Mouse (Mus musculus): ENCODE results near the gene Glt1d1.
"Not testable (repeated sequence)": the region's sequence is repeated elsewhere in the genome, so short reads cannot be mapped to it uniquely, and the experiment has no call there.

The Glt1d1 gene

DNA sequence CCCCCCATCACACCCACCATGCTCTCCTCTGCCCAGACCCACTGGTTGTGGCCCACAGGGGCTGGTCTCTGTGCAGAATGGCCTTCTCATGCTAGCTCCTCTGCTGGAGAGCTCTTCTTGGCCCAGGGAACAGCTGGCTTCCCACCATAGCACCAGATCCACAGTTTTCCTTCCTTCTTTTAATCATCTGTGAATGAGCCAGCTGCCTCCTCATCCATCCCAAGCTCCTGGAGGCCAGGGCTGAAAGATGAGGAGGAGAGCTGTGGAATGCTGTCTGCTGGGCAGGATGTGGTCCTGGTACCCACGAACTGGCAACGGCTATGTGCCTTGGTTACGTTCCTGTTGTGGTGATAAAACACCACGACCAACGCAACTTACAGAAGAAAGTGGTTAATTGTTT lies 67.6 kb downstream of the Glt1d1 start:
- DNase-seq (ENCODE audit: low spot score), result no peak

DNA sequence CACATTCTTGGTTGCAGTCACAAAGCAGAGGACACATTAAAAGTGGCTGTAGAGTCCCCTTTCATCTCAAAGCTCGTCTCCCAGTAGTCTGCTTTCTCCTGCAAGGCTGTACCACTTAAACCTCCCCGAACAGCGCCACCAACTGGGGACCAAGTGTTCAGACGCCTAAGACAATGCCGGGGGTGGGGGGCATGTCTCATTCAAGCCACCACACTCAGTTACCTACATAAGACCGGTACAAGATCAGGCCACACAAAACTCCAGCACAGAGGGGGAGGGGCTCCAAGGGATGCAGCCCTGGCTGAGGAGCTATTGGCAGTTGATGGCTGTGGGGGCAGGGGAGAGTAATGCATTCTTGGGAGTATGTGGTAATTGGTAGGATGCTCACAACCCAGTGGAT lies 68.1 kb downstream of the Glt1d1 start:
- no peak for DNase-seq (ENCODE audit: low spot score)

DNA sequence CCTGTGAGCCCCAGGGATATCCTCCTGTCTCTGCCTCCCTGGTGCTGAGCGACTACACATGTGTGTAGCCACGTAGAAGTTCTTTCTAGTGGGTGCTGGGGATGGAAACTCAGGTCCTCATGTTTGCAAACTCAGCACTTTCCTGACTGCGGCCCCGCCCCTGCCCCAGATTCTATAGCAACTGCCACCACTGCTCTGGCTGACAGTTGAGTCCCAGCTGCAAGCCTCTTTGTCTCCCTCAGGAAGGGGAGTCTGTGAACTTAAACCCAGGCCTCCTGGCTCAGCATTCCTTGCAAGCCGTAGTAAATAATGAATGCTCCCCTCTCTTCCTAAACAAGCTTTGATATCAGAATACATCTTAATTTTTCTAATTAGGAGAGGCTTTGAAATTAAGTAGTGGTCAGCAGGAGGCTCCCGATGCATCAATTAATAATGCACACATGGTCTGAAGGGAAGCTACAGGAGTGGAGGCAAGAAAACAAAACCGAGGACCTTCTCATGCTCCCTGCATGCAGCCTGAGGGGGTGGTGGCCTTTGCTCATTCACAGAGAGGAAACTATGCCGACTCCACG lies 71.6 kb downstream of the Glt1d1 start:
- no peak for DNase-seq (ENCODE audit: low spot score)

DNA sequence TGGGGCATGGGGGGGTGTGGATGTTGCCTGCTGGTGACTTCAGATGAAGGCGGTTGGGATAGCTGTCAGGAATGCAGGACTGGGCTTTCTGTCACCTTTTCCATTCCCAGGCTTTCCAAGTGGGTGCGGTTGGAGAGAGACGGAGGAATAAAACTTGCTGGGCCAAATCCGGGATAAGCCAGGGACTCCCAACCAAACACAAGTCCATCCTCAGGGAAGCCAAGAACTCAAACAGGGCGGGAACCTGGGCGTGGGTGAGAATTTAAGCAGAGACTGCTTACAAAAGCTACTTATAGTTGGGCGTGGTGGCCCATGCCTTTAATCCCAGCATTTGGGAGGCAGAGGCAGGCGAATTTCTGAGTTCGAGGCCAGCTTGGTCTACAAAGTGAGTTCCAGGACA lies 73.2 kb downstream of the Glt1d1 start:
- no peak for DNase-seq (ENCODE audit: low spot score)

DNA sequence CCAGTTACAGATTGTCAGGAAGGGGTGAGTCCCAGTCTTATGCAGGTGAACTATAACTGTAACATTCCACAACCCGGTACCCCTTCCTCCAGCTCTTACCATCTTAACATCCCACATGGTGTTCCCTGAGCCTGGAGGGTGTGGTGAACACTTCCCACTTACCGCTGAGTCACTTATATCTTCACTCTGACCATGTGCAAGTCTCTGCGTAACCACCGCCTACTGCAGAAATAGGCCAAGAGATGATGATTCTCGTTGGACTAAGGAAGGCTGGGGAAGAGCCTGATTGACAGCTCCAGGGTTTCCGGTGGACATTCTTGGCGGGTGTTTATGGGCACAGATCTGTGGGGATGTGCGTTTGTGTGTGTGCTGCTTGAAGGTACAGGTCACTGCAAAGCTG lies 73.9 kb downstream of the Glt1d1 start:
- no peak for DNase-seq (ENCODE audit: low spot score)

DNA sequence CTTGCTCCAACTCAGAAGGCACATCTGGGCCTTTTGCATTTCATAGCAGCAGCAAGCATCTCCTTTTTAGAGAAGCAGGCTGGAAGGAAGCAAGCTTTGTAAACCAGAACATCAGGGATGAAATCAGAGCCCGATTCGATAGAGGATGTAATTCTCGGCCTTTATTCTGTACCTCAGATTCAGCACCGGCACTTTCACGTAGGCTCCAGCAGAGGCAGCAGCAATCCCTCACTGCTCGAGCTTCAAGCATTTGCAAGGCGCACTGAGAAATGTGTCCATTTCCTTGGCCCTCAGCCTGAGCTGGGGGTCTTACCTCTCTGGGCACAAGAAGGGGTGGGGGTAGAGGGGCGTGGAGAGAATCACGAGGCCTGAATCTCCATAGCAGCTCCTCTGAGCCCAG lies 76.1 kb downstream of the Glt1d1 start:
- no peak for DNase-seq (ENCODE audit: low spot score)

DNA sequence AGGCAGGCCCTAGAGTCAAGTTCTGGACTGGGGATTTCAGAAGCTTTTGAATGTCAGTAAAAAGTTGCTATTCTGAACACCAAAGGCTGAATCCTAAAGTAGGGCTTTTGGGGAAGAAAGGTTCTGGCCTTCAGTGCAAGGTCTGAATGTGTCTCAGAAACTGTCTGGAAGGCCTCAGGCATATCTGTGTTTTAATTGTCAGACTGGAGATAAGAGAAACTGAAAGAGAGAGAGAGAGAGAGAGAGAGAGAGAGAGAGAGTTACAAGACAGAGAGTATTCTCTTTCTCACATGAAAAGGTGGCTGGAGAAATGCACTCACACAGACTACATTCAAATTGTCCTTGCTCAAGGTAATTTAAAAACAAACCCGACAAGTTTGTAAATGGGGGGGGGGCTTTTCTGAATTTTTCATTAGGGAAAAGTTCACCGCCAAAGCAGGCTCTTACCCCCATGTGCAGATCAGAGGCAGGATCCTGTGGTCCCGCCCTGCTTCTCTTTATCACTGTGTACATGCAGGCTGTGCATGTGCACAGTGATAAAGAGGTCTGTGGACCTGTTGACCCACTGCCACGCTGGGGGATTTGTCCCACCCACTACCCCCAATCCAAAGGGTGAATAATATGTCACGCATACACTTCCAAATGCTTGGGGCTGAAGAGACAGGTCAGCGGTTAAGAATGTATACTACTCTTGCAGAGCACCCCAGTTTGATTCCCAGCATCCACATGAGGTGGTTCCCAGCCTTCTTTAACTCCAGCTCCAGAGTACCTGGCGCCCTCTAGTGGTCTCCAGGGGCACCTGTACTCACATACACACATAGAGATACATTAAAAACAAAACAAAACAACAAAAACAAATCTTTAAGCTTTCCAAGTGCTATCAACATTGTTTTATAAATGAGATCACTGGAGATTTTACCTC lies 83.0 kb downstream of the Glt1d1 start:
- DNase-seq (ENCODE audit: low spot score), result no peak

DNA sequence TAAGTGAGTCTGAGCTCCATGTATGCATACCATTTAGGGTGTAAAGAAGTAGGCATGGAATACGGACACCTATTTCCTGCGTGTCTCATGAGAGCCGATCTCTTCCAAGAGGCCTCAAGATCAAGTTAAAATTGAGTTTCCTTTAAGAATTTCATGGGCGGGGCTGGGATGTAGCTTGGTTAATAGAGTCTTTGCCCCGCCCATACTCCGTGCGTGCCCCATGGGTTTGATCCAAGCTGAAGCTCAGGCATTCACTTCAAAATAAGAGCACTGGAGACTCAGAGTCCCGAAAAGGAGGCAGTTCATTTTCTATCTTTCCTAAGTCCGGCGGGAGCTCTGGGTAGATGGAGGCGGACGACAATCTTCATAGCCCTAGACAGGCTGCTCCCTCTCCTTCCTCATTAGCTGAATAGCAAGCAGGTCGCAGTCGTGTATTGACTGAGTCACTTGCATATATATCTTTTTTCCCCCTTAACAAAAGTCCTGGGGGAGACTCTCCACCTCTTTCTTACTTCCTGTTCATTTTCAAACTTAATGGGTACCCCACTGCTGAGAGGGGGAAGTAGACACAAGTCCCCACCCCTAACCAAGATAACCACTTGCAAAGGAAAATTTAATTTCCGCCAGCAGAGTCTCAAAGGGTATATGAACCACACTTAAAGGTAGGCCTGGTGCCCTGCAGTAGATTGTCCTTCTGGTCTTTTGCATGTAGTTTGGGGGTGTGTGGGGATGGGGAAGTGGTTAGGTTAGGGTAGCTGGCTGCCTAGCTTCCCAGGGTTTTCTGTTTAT lies 88.7 kb downstream of the Glt1d1 start:
- DNase-seq (ENCODE audit: low spot score), result peak; percentile 37

DNA sequence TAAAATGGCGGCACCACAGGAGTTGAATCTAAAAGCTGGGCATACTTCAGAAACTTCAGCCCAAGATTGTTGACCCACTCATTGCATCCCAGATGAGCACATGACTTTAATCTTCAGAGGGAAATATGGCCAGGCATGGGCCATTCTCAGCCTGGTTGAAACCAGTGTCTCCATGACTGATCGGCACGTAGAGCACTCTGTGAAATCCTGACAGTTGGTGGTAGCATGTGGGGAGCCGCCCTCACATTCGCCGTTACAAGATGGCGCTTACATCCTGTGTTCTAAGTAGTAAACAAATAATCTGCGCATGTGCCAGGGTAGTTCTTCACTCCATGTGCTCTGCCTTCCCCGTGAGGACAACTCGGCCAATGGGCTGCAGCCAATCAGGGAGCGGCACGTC lies 90.1 kb downstream of the Glt1d1 start:
- DNase-seq (ENCODE audit: low spot score), result not testable (repeated sequence)

DNA sequence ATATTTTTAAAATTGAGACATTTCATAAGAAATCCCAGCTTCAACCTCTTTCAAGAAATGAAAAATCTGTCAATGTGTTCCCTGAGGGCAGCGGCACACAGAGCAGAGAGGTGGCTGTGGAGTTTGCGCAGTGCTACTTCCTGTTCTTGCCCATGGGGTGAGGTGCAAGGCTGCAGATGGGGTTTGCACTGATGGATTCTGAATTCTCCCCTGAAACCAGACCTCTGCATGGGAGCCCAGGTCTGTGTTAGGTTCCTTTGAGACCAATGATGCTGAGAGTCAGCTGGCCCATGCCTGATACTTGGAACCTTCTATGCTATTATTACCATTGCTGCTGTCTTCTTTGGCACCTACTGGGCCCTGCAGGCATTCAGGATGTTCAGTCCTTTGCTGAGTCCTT lies 98.3 kb downstream of the Glt1d1 start:
- no peak for DNase-seq (ENCODE audit: low spot score)

DNA sequence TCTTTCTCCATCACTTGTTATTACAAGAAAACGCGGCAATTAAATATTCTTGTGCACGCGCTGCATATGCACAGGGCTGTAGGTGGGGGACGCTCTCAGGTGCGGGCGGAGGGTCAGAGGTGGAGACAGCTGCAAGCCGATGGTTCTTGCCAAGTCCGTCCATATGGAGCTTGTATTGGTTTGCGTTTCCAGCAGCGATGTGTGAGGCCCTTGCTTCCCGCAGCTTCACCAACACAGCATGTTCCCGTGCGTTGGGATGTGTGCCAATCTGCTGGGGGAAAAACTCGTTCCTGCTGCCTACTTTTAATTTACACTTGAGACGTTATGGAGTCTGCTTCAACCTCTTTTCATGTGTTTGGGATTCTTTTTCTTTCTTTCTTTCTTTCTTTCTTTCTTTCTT lies 109.3 kb downstream of the Glt1d1 start:
- no peak for DNase-seq (ENCODE audit: low spot score)

DNA sequence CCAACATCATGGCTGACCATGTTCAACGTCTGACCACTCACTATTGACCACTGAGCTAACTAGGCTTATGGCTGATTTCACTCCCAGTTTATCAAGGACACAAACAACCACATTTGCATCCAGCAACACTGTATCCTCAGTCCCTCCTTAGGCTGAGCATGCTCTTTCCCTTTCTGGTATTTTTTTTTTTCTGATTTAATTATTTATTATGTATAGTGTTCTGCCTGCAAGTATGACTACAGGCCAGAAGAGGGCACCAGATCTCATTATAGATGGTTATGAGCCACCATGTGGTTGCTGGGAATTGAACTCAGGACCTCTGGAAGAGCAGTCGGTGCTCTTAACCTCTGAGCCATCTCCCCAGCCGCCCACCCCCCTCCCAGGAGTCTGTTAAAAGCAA lies 117.5 kb downstream of the Glt1d1 start:
- not testable (repeated sequence) for DNase-seq (ENCODE audit: low spot score)

DNA sequence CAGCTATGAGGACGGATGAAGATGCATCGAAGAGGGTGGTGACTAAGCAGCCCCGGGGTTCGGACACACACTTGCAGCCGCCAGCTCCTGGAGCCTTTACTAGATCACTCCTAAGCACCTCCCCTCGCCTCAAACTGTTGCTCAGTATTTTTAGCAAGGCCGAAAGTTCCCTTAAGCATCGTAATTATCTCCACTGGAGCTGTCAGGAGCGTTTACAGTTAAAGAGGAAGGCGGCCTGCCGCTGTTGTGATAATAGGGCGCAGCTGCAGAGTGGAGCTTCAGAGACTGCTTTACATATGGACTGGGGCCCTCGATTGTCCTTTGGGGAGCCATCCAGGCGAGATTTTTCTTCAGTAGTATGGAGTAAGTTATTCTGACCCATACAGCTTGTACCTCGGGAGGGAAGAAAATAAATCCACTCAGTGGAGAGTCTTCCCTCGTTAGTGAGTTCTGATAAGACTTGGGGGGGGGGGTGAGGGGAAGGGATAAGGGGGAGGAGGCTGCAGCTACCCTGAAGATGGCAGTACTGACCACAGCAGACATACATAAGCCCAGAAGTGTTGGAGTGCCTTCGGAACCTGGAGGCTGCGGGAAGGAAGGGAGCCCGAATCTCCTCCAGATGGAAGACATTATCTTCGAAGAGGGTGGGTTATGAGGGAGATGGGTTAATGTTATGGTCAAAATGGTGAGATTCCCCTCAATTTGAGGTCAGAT lies 119.4 kb downstream of the Glt1d1 start:
- DNase-seq (ENCODE audit: low spot score), result no peak

DNA sequence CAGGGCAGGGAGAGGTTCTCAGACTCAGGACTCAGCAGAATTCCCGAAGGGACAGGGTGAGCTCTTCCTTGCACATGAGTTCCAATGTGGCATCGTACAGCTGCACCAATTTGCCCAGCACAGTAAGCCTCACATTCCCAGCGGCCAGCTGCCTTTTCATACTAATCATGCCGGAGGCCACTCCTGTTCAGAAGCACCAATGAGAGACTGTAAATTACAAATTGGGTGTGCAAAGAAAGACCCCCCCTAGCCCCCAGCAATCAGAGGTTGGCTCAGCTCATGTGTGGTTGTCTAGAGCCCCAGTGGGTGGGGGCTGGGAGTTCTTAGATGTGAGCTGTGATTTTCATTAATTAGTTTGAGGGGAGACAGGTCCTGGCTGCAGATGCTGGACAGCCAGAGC lies 123.5 kb downstream of the Glt1d1 start:
- DNase-seq (ENCODE audit: low spot score), result no peak

DNA sequence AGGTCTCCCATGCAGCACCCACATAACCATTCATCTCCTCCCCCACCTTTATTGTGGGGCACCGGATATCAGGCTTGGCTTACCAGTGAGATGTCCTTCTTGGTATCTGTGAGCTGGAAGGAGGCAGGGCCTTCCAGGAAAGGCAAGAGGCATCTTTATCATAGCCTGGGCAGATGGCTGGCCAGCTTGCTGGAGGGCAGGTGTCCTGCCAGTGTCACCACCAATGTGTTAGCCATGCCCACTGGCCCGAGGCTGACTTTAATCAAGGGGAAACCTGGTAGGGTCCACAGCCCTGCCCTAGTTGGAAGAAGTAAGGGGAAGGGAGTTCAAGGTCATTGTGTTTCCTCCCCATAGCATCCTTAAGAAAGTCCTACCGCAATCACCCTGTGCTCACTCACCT lies 123.9 kb downstream of the Glt1d1 start:
- no peak for DNase-seq (ENCODE audit: low spot score)

DNA sequence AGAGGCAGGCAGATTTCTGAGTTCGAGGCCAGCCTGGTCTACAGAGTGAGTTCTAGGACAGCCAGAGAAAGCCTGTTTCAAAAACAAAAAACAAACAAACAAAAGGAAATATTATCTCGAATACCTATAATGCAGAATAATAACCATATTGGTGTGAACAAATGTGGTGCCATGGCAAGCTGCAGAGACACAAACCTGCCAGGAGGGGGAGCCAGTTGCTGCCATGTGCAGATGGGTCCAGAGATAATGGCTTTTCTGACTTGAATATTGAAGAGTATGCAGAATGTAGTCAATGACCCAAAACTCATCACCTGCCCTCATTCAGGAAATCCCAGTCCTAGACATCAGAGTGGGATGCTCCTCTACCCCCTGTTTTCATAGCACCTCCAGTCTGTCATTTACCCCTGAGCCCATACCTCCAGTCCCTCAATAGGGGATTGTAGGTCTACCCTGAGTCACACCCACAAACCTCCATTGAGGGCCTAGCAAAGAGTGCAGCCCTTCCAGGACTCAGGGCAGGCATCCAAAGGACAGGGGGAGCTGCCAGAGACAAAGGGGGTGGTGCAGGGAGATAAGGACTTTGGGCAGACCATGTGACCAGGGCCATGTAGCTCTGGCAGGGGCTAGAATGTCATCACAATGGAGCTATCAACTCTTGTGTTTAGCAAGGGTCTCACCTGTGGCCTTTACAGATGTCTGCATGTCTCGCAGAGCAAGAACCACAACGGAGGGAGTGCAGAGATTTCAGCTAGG lies 124.8 kb downstream of the Glt1d1 start:
- DNase-seq (ENCODE audit: low spot score), result no peak

DNA sequence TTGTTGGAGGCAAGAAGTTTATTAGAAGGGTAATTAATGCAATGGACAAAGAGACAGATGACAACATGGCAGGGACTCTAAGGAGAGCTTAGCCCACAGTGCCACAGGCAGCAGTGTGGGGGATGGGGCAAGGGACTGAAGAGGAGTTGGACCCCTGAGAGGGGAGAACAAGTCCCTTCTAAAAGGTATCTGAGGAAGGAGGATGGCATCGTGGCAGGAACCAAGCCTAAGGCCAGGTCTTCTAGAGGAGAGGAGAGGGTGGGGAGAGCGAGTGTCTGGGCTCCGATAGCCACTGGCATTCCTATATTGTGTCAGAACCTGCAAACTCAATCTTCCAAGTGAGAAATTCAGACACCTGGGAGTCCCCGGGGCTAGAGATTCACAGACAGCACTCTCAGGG lies 126.5 kb downstream of the Glt1d1 start:
- no peak for DNase-seq (ENCODE audit: low spot score)

All from ovary, postnatal 14 days (tissue).